Mouse (Mus musculus) olfactory bulb, adult 2 months (tissue): ENCODE measurements around the gene Pick1.

Experiments
- CTCF ChIP-seq: fragments of 200-500 bp; IDR thresholded peaks from 2 replicates; pipeline ENCODE4 v1.5.1; 2012; ENCODE audit warnings: low read depth, mild to moderate bottlenecking, low read length, moderate library complexity; ENCODE audit not compliant: insufficient read depth
- POLR2A ChIP-seq: fragments of 200-500 bp; IDR thresholded peaks from 2 replicates; pipeline ENCODE4 v1.6.1; 2012; ENCODE audit warnings: mild to moderate bottlenecking, low read depth, low read length, moderate library complexity; ENCODE audit not compliant: insufficient read depth

DNA sequence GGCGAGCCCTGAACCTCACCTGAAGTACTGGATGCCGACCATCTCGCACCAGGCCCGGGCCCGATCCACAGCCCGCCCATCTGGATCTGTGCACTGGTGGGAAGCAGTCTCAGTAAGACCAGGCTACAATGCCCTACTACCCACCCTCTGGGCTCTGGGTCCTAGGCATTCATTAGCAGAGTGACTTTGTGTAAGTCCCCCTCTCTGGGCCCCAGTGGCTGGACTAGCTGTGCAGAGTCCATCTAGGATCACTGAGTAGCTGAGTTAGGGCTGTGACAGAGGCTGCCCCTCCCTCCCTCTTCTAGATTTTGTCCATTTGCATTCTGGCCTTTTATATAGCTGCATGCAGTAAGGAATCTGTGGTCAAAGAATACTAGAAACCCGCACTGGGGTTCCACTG, 58.1 kb downstream of the Pick1 start:
- TF ChIP-seq POLR2A, result no peak
- no peak for TF ChIP-seq CTCF
